Mouse (Mus musculus) CH12.LX (cell line): ENCODE measurements around the gene Krba1.

Source experiments
- CTCF ChIP-seq, 2 experiments: IDR thresholded peaks in 1 of 2; conservative IDR thresholded peaks in 1 of 2; 2 replicates each; pipeline ENCODE4 v1.5.1; 2011 to 2012; ENCODE audit warnings: low read depth in 2 of 2, low read length in 2 of 2, improper control_type of control experiment in 1 of 2, inconsistent platforms in 1 of 2, mild to moderate bottlenecking in 1 of 2, moderate library complexity in 1 of 2
- ETS1 ChIP-seq: conservative IDR thresholded peaks from 2 replicates; pipeline ENCODE4 v1.6.1; 2012; ENCODE audit warnings: low read depth, mild to moderate bottlenecking, inconsistent platforms, low read length, improper control_type of control experiment, moderate library complexity
- KAT2A ChIP-seq: IDR thresholded peaks from 2 replicates; pipeline ENCODE4 v1.6.1; 2012; ENCODE audit warnings: low read length, improper control_type of control experiment, inconsistent platforms; ENCODE audit not compliant: insufficient replicate concordance

DNA sequence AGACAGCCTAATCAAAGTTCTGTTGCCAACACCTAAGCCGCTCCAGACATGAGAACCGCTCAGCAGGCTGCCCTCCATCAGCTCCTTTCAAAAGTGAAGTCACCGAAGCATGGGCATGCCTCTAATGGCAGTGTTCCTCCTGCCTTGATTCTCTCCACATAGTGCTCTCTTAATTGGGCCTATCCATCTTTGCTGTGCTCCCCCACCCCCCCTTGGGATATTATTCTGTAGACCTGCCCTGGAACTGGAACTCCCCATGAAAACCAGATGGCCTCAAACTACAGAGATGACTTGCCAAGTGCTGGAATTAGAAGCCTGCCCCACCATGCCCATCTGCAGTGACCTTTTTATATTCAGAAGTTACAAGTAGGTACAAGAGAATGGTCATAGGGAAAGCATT is 27.9 kb downstream of the Krba1 start:
- TF ChIP-seq KAT2A (no peak), ETS1 (no peak), CTCF (conservative IDR thresholded peaks at IDR 0.05 in 1 of 2, IDR thresholded peaks at IDR 0.05 in 1 of 2; ENCODE audit: low read depth in 2 of 2, low read length in 2 of 2) (no peak)
